Mouse (Mus musculus) brain, embryonic 14.5 days (tissue): ENCODE results near the gene Zfp292. TPM values are rescaled to one million over a fixed set of nuclear protein-coding genes. Genes with fewer than 3 reads are reported as not detected.

Experiments
- DNase-seq: peaks from one replicate; pipeline ENCODE4 v3.0.0-alpha.2; 2011; ENCODE audit warnings: low read depth
- CTCF ChIP-seq: fragments of 200-500 bp; IDR thresholded peaks from 2 replicates; pipeline ENCODE4 v1.5.1; 2012; ENCODE audit warnings: inconsistent platforms, mild to moderate bottlenecking, moderate library complexity, borderline replicate concordance; ENCODE audit not compliant: insufficient read depth, insufficient read length; ENCODE audit errors: extremely low read depth
- POLR2A ChIP-seq: fragments of 200-500 bp; IDR thresholded peaks from 2 replicates; pipeline ENCODE4 v1.6.1; 2012; ENCODE audit warnings: mild to moderate bottlenecking, inconsistent platforms, borderline replicate concordance; ENCODE audit not compliant: poor library complexity, insufficient read depth, insufficient read length, severe bottlenecking; ENCODE audit errors: extremely low read depth
- polyA plus RNA-seq: library from polyadenylated mRNA; depleted of rRNA; stranded (reverse); fragments of >200 nt; gene quantifications from 2 replicates; pipeline ENCODE4 v1.2.3, GENCODE M21; 2012

Zfp292 gene
- polyA plus RNA-seq, 1 experiment, result 23.1 TPM

DNA sequence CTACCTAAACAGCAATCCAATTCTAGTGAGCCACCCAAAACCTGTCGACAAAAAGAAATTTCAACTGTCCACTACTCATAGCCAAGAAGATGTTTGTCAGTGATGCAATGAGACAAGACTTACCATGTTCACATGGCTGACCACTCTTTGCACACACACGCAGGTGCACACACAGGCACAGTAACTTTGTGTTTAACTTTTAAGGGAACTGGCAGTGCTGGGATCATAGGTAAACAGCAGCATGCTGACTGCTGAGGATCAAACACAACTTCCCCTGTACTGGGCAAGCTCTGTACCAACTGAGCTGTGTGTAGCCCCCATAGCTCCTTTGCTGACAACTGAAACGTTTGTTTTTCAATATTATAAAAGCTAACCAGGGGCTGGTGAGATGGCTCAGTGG, 21.3 kb downstream of the Zfp292 start:
- DNase-seq, result no peak
- no peak for TF ChIP-seq CTCF
- no peak for TF ChIP-seq POLR2A

DNA sequence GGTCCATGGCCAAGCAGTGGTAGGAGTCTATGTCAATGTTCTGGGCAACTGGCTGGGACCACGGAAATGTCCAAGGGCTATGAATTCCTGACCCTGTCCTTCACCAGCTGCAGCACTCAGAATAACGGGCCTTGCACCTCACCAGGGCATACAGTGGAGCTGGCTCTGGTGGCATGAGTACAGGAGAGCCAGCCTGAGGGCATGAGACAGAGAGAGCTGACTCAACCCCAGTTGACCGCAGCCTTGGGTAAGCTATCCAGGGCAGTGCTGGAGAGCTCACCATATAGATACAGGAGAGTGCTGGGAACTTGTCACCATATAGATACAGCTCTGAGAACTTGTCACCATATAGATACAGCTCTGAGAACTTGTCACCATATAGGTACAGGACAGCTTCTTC, 23.3 kb downstream of the Zfp292 start:
- TF ChIP-seq POLR2A, result no peak
- no peak for TF ChIP-seq CTCF
- DNase-seq, result no peak

GRCm38 (mm10) chr4:34858903-34859302, 23.9 kb downstream of the Zfp292 start:
- no peak for DNase-seq
- TF ChIP-seq POLR2A (no peak), CTCF (no peak)

- TF ChIP-seq CTCF (no peak), POLR2A (no peak)
- no peak for DNase-seq
Measured at GRCm38 (mm10) chr4:34855966-34856365, 26.8 kb downstream of the Zfp292 start.

DNA sequence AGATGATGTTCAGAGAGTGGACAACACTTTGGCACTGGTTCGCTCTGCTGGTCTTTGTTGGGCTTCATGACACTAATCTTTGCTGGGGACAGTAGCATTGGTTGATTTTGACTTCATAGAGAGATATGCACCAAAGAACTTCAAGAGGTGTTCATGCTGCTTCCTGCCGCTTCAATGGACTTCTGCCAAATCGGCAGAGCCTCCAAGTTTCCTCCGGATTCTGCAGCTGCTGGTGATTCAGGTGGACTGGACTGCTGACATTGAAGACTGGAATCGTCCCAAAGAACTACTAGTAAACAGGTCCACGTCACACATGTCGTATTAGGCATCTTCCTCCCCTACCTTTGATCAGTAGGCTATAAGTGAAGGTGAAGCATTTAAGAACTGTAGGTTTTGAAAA, 30.7 kb downstream of the Zfp292 start:
- no peak for TF ChIP-seq POLR2A
- no peak for DNase-seq

- DNase-seq, result no peak
- TF ChIP-seq POLR2A, result no peak
- TF ChIP-seq CTCF, result no peak
Measured at GRCm38 (mm10) chr4:34850156-34850555, 32.6 kb downstream of the Zfp292 start.

- TF ChIP-seq CTCF, result no peak
- TF ChIP-seq POLR2A, result no peak
- no peak for DNase-seq
Measured at GRCm38 (mm10) chr4:34847679-34848309, 35.0 kb downstream of the Zfp292 start.

GRCm38 (mm10) chr4:34843839-34844238, 38.9 kb downstream of the Zfp292 start:
- TF ChIP-seq POLR2A, result no peak
- TF ChIP-seq CTCF, result no peak
- no peak for DNase-seq

- TF ChIP-seq POLR2A (no peak), CTCF (no peak)
- no peak for DNase-seq
Measured at GRCm38 (mm10) chr4:34842826-34843225, 39.9 kb downstream of the Zfp292 start.

- no peak for DNase-seq
- TF ChIP-seq CTCF (no peak), POLR2A (no peak)
Measured at GRCm38 (mm10) chr4:34831496-34831895, 51.3 kb downstream of the Zfp292 start.

DNA sequence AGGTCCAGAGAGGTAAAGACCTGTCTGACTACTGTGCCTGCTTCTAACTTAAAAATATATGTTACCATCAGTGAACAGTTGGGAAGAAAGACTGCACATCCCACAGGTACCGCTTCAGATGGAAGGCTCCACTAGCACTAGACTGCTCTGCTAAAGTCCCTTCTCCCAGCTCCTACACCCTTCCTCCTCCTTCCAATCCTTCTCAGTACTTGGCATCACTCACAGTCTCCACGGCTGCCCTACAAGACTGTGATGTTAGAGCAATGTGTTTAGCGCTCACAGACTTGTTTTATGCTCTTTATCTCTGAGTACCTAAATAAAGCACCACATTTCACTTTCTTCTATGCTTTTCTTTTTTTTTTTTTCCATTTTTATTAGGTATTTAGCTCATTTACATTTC, 53.3 kb downstream of the Zfp292 start:
- TF ChIP-seq CTCF (no peak), POLR2A (no peak)
- no peak for DNase-seq

- peak; percentile 16 for DNase-seq
- TF ChIP-seq POLR2A, result no peak
- no peak for TF ChIP-seq CTCF
Measured at GRCm38 (mm10) chr4:34823901-34824300, 58.9 kb downstream of the Zfp292 start.
